Mouse (Mus musculus) natural killer cell, adult 2 months (primary cell): Measurements from ENCODE around the gene Srf.
"Not testable (repeated sequence)": the region's sequence is repeated elsewhere in the genome, so short reads cannot be mapped to it uniquely, and the experiment has no call there.

ENCODE experiments used
- DNase-seq, 2 experiments: peaks; one replicate each; pipeline ENCODE4 v3.0.0; 2022; ENCODE audit warnings: low spot score in 2 of 2

Srf gene

GRCm38 (mm10) chr17:46555673-46556583 lies at the start of gene Srf:
TSS of gene Srf (minus strand) at chr17:46556175.
- peak; percentile 91 to 93 for DNase-seq

DNA sequence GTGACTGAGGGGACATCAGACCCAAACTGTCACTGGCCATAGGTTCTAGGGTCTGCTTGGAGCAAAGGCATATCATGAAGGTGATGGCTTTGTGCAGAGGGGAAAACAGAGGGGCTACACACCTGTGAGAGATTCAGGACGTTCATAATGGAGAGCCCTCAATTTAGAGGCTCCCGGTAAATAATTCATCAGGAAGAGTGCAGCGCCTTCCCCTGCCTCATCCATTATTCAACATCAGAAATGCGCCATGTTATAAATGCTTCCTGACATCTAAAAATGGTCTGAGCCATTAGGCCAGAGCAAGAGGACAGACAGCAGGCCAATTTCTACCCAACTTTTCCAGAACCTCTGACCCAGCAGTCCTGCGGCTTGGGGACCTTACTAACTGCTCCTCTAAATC lies 49.2 kb upstream of the Srf start:
- no peak for DNase-seq

GRCm38 (mm10) chr17:46603229-46603628 lies 47.3 kb upstream of the Srf start:
- no peak for DNase-seq

DNA sequence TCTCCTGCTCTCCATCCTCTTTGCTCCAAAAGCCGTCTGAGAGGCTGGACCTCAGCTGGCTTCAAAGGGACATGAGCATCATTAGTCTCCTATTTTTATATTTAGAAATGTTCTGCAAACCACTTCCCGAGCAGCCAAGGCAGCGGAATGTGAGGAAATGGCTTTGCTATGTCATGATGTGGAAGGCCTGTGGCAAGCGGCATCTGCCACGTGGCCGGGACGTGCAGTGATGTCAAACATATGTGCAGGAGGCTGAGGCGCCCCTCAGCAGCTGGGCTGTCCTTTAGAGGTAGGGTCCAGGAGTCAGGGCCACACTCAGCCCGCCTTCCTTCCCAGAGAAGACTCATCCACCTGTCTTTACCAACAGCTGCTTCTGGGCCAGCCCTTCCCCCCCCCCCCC lies 46.2 kb upstream of the Srf start:
- no peak for DNase-seq

- no peak for DNase-seq
Observed at GRCm38 (mm10) chr17:46600569-46600968, 44.6 kb upstream of the Srf start.

DNA sequence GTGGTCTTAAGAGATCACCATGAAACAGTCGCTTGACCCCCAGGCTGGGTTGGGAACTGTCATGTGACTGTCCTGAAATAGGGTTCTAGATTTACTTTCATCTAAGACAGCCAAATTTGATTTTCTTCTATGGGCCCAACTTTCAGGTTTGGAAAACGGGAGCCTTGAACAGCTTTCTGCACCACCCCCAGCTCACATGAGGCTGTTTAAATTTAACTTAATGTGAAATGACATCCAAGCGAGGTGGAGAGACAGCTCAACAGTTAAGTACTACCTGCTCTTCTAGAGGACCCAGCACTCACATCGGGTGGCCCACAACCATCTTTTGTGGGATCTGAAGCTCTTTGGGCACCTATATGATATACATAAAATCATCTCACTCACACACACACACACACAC lies 43.0 kb upstream of the Srf start:
- DNase-seq = no peak

- DNase-seq = no peak
Observed at GRCm38 (mm10) chr17:46597956-46598355, 42.0 kb upstream of the Srf start.

DNA sequence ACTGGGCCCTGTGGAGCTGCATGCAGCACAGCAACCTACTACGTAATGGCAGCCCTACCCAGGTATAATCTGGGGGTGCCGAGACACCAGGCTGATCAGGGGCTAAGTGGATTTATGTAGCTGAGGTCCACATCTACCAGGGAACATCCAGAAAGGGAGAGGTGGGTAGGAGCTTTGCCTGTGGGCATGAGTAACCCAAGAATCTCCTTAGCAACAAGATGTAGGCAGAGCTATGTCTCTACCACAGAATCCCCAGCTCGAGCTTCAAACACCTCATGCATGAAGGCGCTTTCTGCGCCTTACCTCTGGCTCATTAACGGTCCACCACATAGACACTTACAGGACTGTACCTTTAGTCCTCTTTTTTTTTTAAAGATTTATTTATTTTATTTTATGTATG lies 39.4 kb upstream of the Srf start:
- no peak for DNase-seq

DNA sequence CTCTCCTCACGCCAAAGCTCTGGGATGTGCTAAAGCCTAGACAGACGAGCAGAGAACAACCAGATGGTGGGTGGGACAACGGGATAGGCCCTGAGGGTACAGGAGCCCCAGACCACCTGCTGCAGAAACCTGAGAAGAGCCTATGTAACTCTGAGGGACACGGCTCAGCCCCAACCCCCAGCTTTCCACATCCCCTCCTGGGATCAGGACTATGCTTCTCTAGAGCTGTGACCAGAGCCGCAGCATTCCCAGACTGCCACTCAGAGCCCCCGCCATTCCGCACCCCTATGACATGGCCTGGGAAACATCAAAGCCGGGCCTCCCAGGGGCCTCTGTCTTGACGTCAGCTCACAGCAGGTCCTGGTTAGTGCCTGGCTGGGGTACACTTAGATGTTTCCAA lies 38.6 kb upstream of the Srf start:
- no peak for DNase-seq

- DNase-seq = no peak
Observed at GRCm38 (mm10) chr17:46593124-46593523, 37.1 kb upstream of the Srf start.

GRCm38 (mm10) chr17:46591406-46591805 lies 35.4 kb upstream of the Srf start:
- DNase-seq = no peak

GRCm38 (mm10) chr17:46590439-46590838 lies 34.5 kb upstream of the Srf start:
- no peak for DNase-seq

DNA sequence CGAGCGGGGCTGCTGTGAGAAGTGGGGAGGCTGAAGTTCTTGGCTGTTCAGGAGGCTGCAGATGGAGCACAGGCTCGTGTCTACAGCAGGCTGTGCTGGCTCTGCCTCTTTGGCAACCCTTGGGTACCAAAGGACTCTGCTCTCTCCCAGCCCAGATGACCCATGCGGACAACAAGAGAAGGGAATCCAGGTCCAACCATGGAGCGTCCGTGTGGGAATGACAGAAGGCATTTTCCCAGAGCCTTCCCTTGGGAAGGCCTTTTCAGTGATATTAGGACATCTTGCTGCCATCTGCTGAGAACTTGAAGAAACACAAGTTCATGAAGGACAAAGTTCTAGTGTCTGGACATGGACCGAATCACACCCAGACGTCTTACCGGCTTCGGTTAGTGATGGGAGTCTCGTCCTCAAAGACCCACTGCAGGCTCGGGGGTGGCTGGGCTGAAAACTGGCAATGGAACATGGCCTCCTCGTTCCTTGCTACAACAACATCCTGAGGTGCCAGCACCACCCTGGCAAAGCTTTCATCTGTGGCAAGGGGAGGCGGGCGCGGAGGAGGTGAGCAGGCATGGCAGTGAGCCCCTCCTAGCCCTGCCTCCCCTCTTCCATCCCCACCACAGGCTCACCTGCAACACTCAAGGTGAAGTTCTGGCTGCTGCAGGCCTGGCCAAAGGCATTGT lies 33.8 kb upstream of the Srf start:
- no peak for DNase-seq

DNA sequence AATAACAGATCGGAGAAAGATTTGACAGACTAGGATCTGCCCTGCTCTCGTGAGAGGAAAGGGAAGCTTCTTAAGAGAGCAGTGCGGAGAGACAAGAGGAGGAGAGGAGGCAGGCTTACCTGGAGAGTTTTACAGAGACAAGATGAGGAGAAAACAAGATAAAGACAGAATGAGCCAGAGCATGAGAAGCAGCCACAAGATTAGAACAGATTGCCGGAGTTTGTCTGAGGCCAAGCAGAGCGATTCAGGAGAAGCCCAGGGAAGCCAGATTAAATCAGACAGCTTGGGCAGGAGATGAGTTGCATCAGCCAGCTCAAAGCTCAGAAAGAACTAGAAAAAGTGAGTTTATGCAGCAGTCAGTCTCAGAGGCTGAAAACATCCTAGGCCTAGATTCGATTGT lies 32.9 kb upstream of the Srf start:
- DNase-seq = no peak

- DNase-seq = no peak
Observed at GRCm38 (mm10) chr17:46588173-46588572, 32.2 kb upstream of the Srf start.

DNA sequence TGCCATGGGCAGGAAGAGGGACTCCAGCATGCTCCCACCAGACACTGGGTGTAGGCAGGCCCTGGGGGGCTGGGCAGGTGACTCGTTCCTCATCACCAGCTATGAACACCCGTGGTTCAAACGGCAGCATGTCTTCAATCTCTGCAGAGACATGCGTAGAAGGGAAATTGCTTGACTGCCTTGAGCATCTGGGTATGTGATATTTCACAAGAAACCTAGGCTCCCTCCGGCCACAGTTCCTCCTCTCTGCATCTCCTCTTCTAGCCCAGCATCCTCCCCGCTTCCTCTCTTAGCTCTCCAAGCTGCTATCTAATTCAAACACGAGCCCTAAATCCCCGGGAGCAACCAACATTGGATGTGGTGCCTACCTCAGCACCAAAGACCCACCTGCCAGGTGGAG lies 30.4 kb upstream of the Srf start:
- DNase-seq = no peak

- DNase-seq = no peak
Observed at GRCm38 (mm10) chr17:46578650-46579049, 22.7 kb upstream of the Srf start.

DNA sequence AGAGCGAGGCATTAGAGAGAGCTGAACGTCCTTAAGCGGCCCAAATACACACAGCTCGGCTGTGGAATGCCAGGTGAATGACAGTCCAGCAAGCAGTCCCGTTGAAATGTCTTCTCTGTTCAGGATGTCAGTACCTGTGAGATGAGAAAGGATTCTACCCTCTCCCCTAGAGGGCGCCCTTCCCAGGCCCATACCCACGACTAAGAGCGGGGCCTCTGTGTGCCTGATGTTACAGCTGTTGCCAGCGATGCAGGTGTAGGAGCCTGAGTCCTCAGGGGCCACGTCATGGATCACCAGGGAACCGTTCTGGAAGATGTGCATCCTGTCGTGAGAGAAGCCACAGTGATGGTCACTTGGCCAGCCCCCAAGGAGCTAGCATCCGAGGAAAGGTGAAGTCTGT lies 20.1 kb upstream of the Srf start:
- peak in 1 of 2 experiments; percentile 13 for DNase-seq

- DNase-seq = no peak
Observed at GRCm38 (mm10) chr17:46574535-46574934, 18.6 kb upstream of the Srf start.

DNA sequence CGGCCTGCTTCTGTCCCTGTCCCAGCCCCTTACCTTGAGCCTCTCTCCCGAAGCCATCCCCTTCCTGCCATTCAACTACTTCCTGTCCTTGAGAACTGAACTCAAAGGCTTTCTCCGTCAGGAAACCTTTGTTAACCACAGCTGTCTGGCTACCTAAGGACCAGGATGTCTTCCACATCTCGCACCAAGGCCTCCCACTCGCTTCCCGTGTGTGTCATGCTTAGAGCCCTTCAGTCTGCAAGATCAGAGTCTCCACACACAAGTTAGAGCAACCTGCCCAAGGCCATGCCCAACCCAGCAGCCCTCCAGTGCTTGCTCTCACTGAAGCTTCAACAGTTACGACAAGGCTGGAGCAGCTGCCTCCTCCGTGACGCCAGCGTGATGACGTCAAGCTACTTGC lies 15.0 kb upstream of the Srf start:
- no peak for DNase-seq

GRCm38 (mm10) chr17:46559146-46559545 lies 3.2 kb upstream of the Srf start:
- no peak for DNase-seq

- no peak for DNase-seq
Observed at GRCm38 (mm10) chr17:46558151-46558550, 2.2 kb upstream of the Srf start.

- not testable (repeated sequence) for DNase-seq
Observed at GRCm38 (mm10) chr17:46557321-46557720, 1.3 kb upstream of the Srf start.
